Mouse (Mus musculus): Measurements from ENCODE around the gene 2610001J05Rik.

DNA sequence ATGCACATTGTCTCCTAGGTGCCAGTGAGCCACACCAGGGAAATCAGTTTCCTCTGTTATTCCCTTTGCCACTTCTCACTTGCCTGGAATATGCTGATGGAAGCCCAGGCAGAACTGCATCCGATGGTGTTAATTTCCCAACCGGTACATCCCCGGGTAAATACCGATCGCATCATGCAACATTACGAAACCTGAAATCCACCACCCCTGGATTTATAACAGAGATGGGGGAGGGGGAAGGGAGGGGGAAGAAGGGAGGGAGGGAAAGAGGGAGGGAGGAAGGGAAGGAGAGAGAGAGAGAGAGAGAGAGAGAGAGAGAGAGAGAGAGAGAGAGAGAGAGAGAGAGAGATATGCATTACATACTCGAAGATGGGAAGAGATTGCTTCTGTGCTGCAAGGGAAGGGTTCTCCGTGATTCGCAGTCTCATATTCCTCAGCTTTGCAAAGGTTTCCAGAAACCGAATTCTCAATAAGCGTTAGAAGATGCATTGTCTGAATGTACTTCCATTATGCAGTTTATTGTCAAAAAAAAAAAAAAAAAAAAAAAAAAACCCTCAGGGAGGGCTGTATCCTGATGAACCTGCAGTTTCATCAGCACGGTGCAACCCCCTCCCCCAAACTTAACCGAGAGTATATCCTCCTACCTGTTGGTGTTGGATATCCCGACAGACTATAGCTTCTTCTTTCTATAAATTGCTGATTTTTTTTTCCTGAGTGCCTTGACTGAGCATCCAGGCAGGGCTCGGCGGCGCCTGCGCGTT is 33.2 kb downstream of the 2610001J05Rik start:
- TF ChIP-seq GATA1 (IDR thresholded peaks at IDR 0.05; ENCODE audit: borderline replicate concordance, low read length) (no peak), FLI1 (IDR thresholded peaks at IDR 0.05; ENCODE audit: low read length) (no peak)
